Mouse (Mus musculus): ENCODE results near the gene Dact3.

GRCm38 (mm10) chr7:16909909-16910308 lies 34.8 kb downstream of the Dact3 start:
- TF ChIP-seq CTCF (IDR thresholded peaks at IDR 0.05; ENCODE audit: low read depth) (no peak), EP300 (optimal IDR thresholded peaks at IDR 0.05) (no peak)
